Mouse (Mus musculus): ENCODE results near the gene Tex10.
"Not testable (repeated sequence)": the region's sequence is repeated elsewhere in the genome, so short reads cannot be mapped to it uniquely, and the experiment has no call there.

GRCm38 (mm10) chr4:48405724-48406491, 67.4 kb downstream of the Tex10 start:
- TF ChIP-seq CTCF (IDR thresholded peaks at IDR 0.05; ENCODE audit: extremely low read depth, insufficient read length, insufficient replicate concordance, low read depth, low read length); POLR2A (IDR thresholded peaks at IDR 0.05; ENCODE audit: low read depth, low read length): not testable (repeated sequence)
